Mouse (Mus musculus): ENCODE measurements around the gene Ogdhl. TPM values are rescaled to one million over a fixed set of nuclear protein-coding genes. Genes with fewer than 3 reads are reported as not detected.

Ogdhl gene
- polyA plus RNA-seq, 1 experiment = 6.6 TPM

DNA sequence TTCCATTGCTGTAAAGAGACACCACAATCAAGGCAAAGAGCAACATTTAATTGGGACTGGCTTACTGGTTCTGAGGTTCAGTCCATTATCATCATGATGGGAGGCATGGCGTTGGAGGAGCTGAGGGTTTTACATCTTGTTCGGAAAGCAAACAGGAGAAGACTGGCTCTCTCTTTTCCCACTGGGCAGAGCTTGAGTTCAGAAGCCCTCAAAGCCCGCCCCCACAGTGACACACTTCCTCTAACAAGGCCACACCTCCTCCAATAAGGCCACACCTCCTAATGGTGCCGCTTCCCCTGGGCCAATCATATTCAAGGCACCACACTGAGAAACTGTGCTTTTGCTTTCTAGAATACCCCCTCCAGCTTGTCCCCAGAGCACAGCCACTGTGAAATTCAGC is 4.0 kb upstream of the Ogdhl start:
- Histone ChIP-seq H3K36me3 (ENCODE audit: control insufficient read depth, insufficient read depth, low read length) (no peaks in the 10 kb centered on the region), H3K4me3 (ENCODE audit: control insufficient read depth, insufficient read depth, low read length) (no peak overlapping the region), H3K27ac (ENCODE audit: control insufficient read depth, insufficient read depth, low read length) (no peak overlapping the region), H3K27me3 (ENCODE audit: control insufficient read depth, insufficient read depth, low read length) (no peaks in the 10 kb centered on the region; the same call in 1 of the 2 replicates), H3K4me1 (replicated peaks; ENCODE audit: control insufficient read depth, insufficient read depth, low read length) (peaks cover 2% of the 10 kb centered on the region; the same call in 1 of the 2 replicates)
- WGBS = 16% methylated on average over 4 of the region's 4 CpGs
- DNase-seq = no peak
- TF ChIP-seq CTCF (IDR thresholded peaks at IDR 0.05; ENCODE audit: borderline replicate concordance, control insufficient read depth, extremely low read depth, insufficient read depth, low read length, poor library complexity) = no peak
- TF ChIP-seq POLR2A (IDR thresholded peaks at IDR 0.05; ENCODE audit: control insufficient read depth, extremely low read depth, insufficient read depth, low read length, poor library complexity) = no peak

DNA sequence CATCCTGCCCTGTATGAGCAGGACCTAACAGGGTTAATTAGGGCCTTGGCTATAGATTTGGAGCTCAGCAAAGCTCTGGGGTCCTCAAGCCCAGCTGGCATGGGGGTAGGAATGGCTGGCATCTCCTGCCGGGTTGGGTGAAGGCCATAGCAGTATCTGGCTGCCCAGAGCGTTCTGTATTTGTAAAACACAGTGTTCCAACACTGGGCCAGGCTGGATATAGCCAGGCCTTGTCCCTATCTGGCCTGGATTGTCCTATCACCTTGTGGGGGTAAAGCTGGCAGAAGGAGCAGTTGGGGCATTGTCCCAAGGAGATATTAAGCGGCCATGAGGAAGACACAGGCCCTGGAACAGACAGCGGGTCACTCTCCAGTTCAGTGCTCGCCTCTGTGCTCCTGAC is 1.4 kb downstream of the Ogdhl start:
- 91% methylated on average over 5 of the region's 5 CpGs for WGBS
- Histone ChIP-seq H3K4me3 (ENCODE audit: control insufficient read depth, insufficient read depth, low read length) (no peak overlapping the region), H3K4me1 (replicated peaks; ENCODE audit: control insufficient read depth, insufficient read depth, low read length) (peaks cover 2% of the 10 kb centered on the region; the same call in 1 of the 2 replicates), H3K27ac (ENCODE audit: control insufficient read depth, insufficient read depth, low read length) (no peak overlapping the region), H3K27me3 (ENCODE audit: control insufficient read depth, insufficient read depth, low read length) (no peaks in the 10 kb centered on the region; the same call in 1 of the 2 replicates), H3K36me3 (ENCODE audit: control insufficient read depth, insufficient read depth, low read length) (no peaks in the 10 kb centered on the region)
- TF ChIP-seq POLR2A (IDR thresholded peaks at IDR 0.05; ENCODE audit: control insufficient read depth, extremely low read depth, insufficient read depth, low read length, poor library complexity) = no peak
- no peak for TF ChIP-seq CTCF (IDR thresholded peaks at IDR 0.05; ENCODE audit: borderline replicate concordance, control insufficient read depth, extremely low read depth, insufficient read depth, low read length, poor library complexity)
- DNase-seq = no peak

DNA sequence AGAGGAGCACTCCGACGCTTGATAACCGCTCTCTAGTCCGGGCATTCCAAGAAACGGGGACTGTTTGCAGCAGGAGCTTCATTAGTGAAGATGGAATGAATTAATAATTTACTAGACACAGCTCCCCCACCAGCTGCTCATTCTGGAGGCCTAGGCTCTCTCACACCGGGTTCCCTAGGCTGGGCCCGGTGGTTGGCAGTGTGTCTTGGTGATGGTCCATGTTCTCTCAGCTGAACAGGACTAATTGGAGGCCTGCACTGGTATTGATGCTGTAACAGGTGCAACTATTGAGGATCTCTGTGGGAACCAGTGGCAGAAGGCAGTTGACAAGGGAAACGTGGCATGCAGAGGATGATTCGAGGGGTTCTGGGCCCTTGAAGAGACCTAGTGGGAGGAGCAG is 5.5 kb downstream of the Ogdhl start:
- Histone ChIP-seq H3K4me3 (ENCODE audit: control insufficient read depth, insufficient read depth, low read length) (no peak overlapping the region), H3K27me3 (ENCODE audit: control insufficient read depth, insufficient read depth, low read length) (no peaks in the 10 kb centered on the region), H3K36me3 (ENCODE audit: control insufficient read depth, insufficient read depth, low read length) (no peaks in the 10 kb centered on the region), H3K27ac (ENCODE audit: control insufficient read depth, insufficient read depth, low read length) (no peak overlapping the region), H3K4me1 (replicated peaks; ENCODE audit: control insufficient read depth, insufficient read depth, low read length) (no peaks in the 10 kb centered on the region; the same call in 1 of the 2 replicates)
- 91% methylated on average over 9 of the region's 9 CpGs for WGBS
- DNase-seq = no peak
- TF ChIP-seq CTCF (IDR thresholded peaks at IDR 0.05; ENCODE audit: borderline replicate concordance, control insufficient read depth, extremely low read depth, insufficient read depth, low read length, poor library complexity) (no peak), POLR2A (IDR thresholded peaks at IDR 0.05; ENCODE audit: control insufficient read depth, extremely low read depth, insufficient read depth, low read length, poor library complexity) (no peak)

DNA sequence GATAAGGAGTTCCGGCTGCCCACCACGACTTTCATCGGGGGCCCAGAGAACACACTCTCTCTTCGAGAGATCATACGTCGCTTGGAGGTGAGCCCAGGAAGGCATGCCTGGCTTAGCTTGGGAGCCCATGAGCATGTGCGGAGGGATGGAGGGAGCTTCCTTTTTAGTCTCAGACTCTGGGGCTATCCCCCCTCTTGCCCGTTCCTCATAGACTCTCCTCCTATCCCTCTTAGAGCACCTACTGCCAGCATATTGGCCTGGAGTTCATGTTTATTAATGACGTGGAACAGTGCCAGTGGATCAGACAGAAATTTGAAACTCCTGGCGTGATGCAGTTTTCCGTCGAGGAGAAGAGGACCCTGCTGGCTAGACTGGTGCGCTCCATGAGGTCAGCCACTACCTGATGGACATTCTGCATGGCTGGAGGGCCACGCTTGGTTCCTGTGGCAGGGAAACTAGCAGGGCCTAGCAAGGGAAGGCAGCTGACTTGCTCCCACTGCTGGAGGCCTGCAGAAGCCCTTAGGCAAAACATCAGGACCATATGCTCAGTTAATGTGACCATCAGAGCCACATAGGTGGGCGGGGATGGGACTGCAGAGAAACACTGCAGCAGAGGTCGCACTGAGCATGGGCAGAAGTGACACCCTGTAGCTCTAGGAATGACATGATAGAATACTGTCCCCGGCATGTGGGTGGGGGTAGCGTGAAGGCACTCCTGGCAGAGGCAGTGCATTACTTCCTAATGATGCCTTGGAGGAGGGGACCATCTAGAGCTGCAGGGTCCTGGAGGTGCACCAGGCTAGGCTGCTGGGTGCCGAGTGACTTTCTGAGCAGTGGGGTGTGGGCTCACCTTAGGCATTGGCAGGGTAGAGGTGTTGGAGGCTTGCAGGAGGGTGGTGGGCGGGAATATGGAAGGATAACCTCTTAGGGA is 11.0 kb downstream of the Ogdhl start:
- 93% methylated on average over 20 of the region's 20 CpGs for WGBS
- H3K27me3 ChIP-seq (ENCODE audit: control insufficient read depth, insufficient read depth, low read length) = no peaks in the 10 kb centered on the region
- H3K4me3 ChIP-seq (ENCODE audit: control insufficient read depth, insufficient read depth, low read length) = no peak overlapping the region
- no peaks in the 10 kb centered on the region for H3K4me1 ChIP-seq (replicated peaks; ENCODE audit: control insufficient read depth, insufficient read depth, low read length)
- H3K36me3 ChIP-seq (ENCODE audit: control insufficient read depth, insufficient read depth, low read length) = no peaks in the 10 kb centered on the region
- no peak for DNase-seq
- H3K27ac ChIP-seq (ENCODE audit: control insufficient read depth, insufficient read depth, low read length) = no peak overlapping the region
- no peak for TF ChIP-seq CTCF (IDR thresholded peaks at IDR 0.05; ENCODE audit: borderline replicate concordance, control insufficient read depth, extremely low read depth, insufficient read depth, low read length, poor library complexity)
- no peak for TF ChIP-seq POLR2A (IDR thresholded peaks at IDR 0.05; ENCODE audit: control insufficient read depth, extremely low read depth, insufficient read depth, low read length, poor library complexity)

DNA sequence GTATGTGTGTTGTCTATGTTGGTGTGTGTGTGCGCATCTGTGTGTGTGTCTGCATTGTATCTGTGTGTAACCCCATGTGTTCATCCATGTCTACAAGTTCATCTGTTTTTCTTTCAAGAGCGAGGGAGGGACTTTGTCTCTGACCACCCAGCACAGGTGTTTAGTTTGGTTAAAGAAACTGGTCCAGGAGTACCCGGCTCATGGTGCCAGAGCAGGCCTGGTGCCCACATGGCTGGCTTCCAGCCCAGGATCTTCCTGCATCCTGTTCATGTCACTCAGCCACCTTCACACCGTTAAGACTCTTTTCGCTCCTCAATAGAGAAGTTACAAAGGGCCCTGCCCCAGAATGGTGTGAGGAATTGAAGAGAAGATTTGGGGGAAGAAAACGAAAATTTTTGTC is 14.2 kb downstream of the Ogdhl start:
- WGBS = 45% methylated on average over 6 of the region's 6 CpGs
- Histone ChIP-seq H3K36me3 (ENCODE audit: control insufficient read depth, insufficient read depth, low read length) (no peaks in the 10 kb centered on the region), H3K27ac (ENCODE audit: control insufficient read depth, insufficient read depth, low read length) (no peak overlapping the region), H3K4me3 (ENCODE audit: control insufficient read depth, insufficient read depth, low read length) (no peak overlapping the region), H3K27me3 (ENCODE audit: control insufficient read depth, insufficient read depth, low read length) (no peaks in the 10 kb centered on the region), H3K4me1 (replicated peaks; ENCODE audit: control insufficient read depth, insufficient read depth, low read length) (no peaks in the 10 kb centered on the region)
- DNase-seq = no peak
- no peak for TF ChIP-seq CTCF (IDR thresholded peaks at IDR 0.05; ENCODE audit: borderline replicate concordance, control insufficient read depth, extremely low read depth, insufficient read depth, low read length, poor library complexity)
- TF ChIP-seq POLR2A (IDR thresholded peaks at IDR 0.05; ENCODE audit: control insufficient read depth, extremely low read depth, insufficient read depth, low read length, poor library complexity) = no peak

DNA sequence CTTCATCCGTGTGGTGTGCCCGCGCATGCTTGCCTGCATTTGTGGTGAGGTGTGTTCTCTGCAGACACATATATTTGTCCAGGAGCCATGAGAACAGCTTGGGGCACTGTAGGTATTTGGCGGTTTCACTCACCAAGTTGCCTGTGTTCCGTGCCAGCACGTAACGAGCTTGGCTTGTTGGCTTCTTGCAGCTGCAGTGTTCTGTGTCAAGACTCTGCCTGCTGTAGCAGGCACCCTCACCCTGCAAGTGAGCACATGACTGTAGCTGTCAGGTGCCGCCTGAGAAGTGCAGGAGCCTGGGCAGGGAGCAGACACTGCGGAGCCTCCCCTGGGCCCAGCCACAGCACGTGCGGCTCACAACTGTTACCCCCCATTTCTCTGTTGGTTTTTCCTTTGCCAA is 14.7 kb downstream of the Ogdhl start:
- Histone ChIP-seq H3K4me3 (ENCODE audit: control insufficient read depth, insufficient read depth, low read length) (no peak overlapping the region), H3K27me3 (ENCODE audit: control insufficient read depth, insufficient read depth, low read length) (no peaks in the 10 kb centered on the region), H3K4me1 (replicated peaks; ENCODE audit: control insufficient read depth, insufficient read depth, low read length) (no peaks in the 10 kb centered on the region), H3K27ac (ENCODE audit: control insufficient read depth, insufficient read depth, low read length) (no peak overlapping the region), H3K36me3 (ENCODE audit: control insufficient read depth, insufficient read depth, low read length) (no peaks in the 10 kb centered on the region)
- TF ChIP-seq CTCF (IDR thresholded peaks at IDR 0.05; ENCODE audit: borderline replicate concordance, control insufficient read depth, extremely low read depth, insufficient read depth, low read length, poor library complexity) (no peak), POLR2A (IDR thresholded peaks at IDR 0.05; ENCODE audit: control insufficient read depth, extremely low read depth, insufficient read depth, low read length, poor library complexity) (no peak)
- WGBS = 87% methylated on average over 11 of the region's 11 CpGs
- no peak for DNase-seq

Measured in thymus, adult 2 months (tissue).